Mouse (Mus musculus) lung, adult 2 months (tissue): Measurements from ENCODE around the gene 1700015G11Rik.

Experiments used
- CTCF ChIP-seq: fragments of 200-500 bp; IDR thresholded peaks from 2 replicates; pipeline ENCODE4 v1.5.1; 2011; ENCODE audit warnings: mild to moderate bottlenecking, low read length, control low read depth; ENCODE audit not compliant: insufficient read depth
- POLR2A ChIP-seq: fragments of 200-500 bp; IDR thresholded peaks from 2 replicates; pipeline ENCODE4 v1.6.1; 2011; ENCODE audit warnings: low read depth, mild to moderate bottlenecking, control low read depth, low read length, borderline replicate concordance; ENCODE audit errors: extremely low read depth

GRCm38 (mm10) chr7:52006296-52006630, 9.3 kb downstream of the 1700015G11Rik start:
- TF ChIP-seq POLR2A (no peak), CTCF (no peak)
